Mouse (Mus musculus) erythroblast, embryonic 14.5 days (primary cell): ENCODE data around the gene Zfp846. TPM values are rescaled to one million over a fixed set of nuclear protein-coding genes. Genes with fewer than 3 reads are reported as not detected.
"Not testable (repeated sequence)": the region's sequence is repeated elsewhere in the genome, so short reads cannot be mapped to it uniquely, and the experiment has no call there.

Experiments used
- H3K27me3 ChIP-seq: 2 replicates; pipeline ENCODE4 v1.6.1; 2012; ENCODE audit warnings: inconsistent platforms; ENCODE audit not compliant: control insufficient read depth
- H3K36me3 ChIP-seq: 2 replicates; pipeline ENCODE4 v1.6.1; 2012; ENCODE audit warnings: mild to moderate bottlenecking, inconsistent platforms; ENCODE audit not compliant: control insufficient read depth
- H3K4me1 ChIP-seq: 2 replicates; pipeline ENCODE4 v1.6.1; 2012; ENCODE audit warnings: inconsistent platforms; ENCODE audit not compliant: control insufficient read depth
- H3K4me3 ChIP-seq: replicated peaks from 2 replicates; pipeline ENCODE3; 2012; ENCODE audit warnings: moderate library complexity, mild to moderate bottlenecking, inconsistent platforms
- H3K9me3 ChIP-seq: 2 replicates; pipeline ENCODE4 v1.6.1; 2012; ENCODE audit warnings: low read length, inconsistent platforms, mixed read lengths; ENCODE audit not compliant: control insufficient read depth
- GATA1 ChIP-seq: IDR thresholded peaks from 2 replicates; pipeline ENCODE4 v1.6.1; 2012; ENCODE audit warnings: low read length, inconsistent platforms, mixed read lengths
- TAL1 ChIP-seq: IDR thresholded peaks from 3 replicates; pipeline ENCODE4 v1.6.1; 2012; ENCODE audit warnings: low read length, inconsistent platforms, mixed read lengths
- polyA plus RNA-seq: library from polyadenylated mRNA; stranded (reverse); fragments of >175 nt; gene quantifications from 2 replicates; pipeline ENCODE4 v1.2.3, GENCODE M21; 2012

Zfp846 gene
- polyA plus RNA-seq, result 0.11 and 0.13 TPM in 2 replicates

DNA sequence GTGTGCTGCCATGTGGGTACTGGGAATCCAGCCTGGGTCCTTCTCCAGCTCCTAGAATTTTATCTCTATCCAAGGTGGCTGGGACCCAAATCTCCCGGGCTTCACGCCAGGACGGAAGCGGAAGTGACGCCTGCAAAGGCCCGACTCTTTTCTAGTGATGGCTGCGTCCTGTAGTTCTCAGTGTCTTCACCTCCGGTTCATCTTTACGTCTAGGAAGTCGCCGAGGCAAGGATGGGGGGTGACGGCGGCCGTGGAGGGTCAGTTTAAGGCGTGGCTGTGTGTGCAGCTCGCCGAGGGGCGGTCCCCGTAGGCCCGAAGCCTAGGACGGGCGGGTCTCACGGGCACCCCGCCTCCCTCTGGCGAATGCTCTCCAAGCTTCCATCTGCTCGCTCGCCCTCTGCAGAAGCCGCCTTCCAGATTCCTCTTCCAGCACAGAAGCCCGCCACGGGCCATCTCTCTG lies at the start of gene Zfp846:
Gene Zfp846 (plus strand): TSS at position 117 of the 460 bp plus-strand sequence.
- no peak for TF ChIP-seq GATA1
- no peak for TF ChIP-seq TAL1
- H3K27me3 ChIP-seq, result peaks cover 9% of the 10 kb centered on the region
- H3K4me3 ChIP-seq, result peak within 1 kb of the TSS; percentile 79
- H3K4me1 ChIP-seq, result peaks cover 12% of the 10 kb centered on the region
- no peaks in the 10 kb centered on the region for H3K36me3 ChIP-seq
- H3K9me3 ChIP-seq, result no peaks in the 10 kb centered on the region

- Histone ChIP-seq H3K9me3 (no peaks in the 10 kb centered on the region), H3K27me3 (peaks cover 15% of the 10 kb centered on the region; the same call in 1 of the 2 replicates), H3K36me3 (no peaks in the 10 kb centered on the region), H3K4me3 (no peak overlapping the region), H3K4me1 (no peaks in the 10 kb centered on the region)
- TF ChIP-seq TAL1 (no peak), GATA1 (no peak)
Measured at GRCm38 (mm10) chr9:20534326-20534926, 46.7 kb upstream of the Zfp846 start.

DNA sequence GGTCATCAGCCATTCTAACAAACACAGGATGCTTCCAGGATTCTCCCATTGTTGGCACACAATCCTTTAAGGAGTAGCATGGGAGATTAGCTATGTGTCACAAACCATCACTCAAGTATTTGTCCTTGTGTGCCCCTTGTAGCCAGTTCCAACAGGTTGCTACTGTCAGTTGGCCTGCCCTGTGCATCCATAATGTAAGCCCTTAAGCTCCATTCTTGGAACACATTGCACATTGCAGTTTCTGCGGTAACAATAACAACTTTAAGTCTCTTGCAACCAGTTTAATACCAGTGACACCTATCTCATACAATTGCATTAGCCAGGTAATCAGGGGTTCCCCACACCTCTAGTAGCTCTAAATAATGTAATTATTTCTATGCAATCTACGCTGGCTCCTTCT lies 44.5 kb upstream of the Zfp846 start:
- no peaks in the 10 kb centered on the region for H3K36me3 ChIP-seq
- H3K4me1 ChIP-seq, result no peaks in the 10 kb centered on the region
- H3K27me3 ChIP-seq, result peaks cover 13% of the 10 kb centered on the region; the same call in 1 of the 2 replicates
- no peak for TF ChIP-seq GATA1
- H3K9me3 ChIP-seq, result no peaks in the 10 kb centered on the region
- H3K4me3 ChIP-seq, result no peak overlapping the region

DNA sequence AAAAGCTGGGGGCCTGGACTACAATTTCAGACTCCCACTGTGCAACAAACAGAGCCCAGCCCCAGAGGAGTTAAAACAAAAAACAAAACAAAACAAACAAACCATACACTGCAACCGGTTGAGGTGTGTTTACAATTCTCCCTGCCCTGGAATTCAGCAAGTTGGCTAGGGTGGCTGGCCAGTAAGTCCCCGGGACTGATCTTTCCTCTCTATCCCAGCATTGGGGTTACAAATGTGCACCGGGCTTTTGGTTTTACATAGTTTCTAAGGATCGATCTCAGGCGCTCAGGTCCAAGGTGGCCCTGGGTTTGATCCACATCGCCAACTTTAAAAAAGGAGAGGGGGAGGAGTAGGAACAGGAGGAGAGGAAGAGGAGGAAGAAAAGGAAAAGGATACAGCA lies 37.6 kb upstream of the Zfp846 start:
- Histone ChIP-seq H3K4me3 (no peak overlapping the region), H3K9me3 (no peaks in the 10 kb centered on the region), H3K27me3 (peaks cover 22% of the 10 kb centered on the region), H3K36me3 (no peaks in the 10 kb centered on the region), H3K4me1 (peaks cover 17% of the 10 kb centered on the region)
- no peak for TF ChIP-seq TAL1
- no peak for TF ChIP-seq GATA1

- H3K4me3 ChIP-seq, result peak overlapping the region; percentile 60
Measured at GRCm38 (mm10) chr9:20544070-20544821, 36.8 kb upstream of the Zfp846 start.

DNA sequence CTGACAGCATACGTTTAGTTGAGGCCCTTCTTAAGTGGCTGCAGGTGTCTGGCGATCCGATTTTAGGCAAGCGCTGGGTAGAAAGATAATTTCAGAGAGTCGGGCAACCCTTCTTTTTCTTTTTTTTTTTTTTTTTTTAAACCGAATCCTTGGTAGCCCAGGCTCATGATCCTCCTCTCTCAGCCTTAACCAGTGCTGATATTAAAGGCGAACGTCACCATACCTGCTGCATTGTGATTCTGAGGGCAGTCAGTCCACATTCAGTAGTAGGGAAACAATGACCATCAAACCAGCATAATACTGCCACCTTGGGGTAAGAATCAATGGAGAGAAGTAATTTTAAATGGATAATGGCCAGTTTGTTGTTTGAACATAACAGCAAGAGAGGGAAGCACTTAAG lies 35.9 kb upstream of the Zfp846 start:
- peak overlapping the region; percentile 60 for H3K4me3 ChIP-seq
- H3K4me1 ChIP-seq, result peaks cover 17% of the 10 kb centered on the region
- peaks cover 17% of the 10 kb centered on the region for H3K27me3 ChIP-seq
- no peaks in the 10 kb centered on the region for H3K9me3 ChIP-seq
- TF ChIP-seq GATA1, result no peak
- no peak for TF ChIP-seq TAL1
- H3K36me3 ChIP-seq, result no peaks in the 10 kb centered on the region

More at GRCm38 (mm10) chr9:20544070-20544821, 36.8 kb upstream of the Zfp846 start:
- TF ChIP-seq GATA1, result no peak
- TF ChIP-seq TAL1, result no peak
- Histone ChIP-seq H3K36me3 (no peaks in the 10 kb centered on the region), H3K27me3 (peaks cover 18% of the 10 kb centered on the region), H3K4me1 (peaks cover 17% of the 10 kb centered on the region), H3K9me3 (no peaks in the 10 kb centered on the region)

DNA sequence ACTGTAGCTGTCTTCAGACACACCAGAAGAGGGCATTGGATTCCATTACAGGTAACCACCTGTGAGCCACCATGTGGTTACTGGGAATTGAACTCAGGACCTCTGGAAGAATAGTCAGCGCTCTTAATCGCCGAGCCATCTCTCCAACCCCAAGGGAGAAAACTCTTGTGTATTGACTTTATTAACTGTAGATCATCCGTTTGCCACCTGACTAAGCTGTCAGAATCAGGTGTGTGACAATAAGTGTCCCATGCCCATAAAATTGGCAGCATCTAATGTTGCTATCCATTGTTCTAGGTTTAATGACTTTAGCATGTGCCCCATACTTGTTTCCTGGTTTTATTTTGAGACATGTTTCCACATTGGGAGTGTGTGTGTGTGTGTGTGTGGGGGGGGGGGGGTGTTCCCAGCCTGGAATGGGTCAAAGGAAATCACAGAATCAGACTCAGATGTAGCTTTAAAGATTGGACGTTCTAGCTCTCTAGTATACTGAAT lies 29.3 kb upstream of the Zfp846 start:
- no peak for TF ChIP-seq GATA1
- no peak for TF ChIP-seq TAL1
- Histone ChIP-seq H3K36me3 (no peaks in the 10 kb centered on the region), H3K4me3 (no peak overlapping the region), H3K4me1 (no peaks in the 10 kb centered on the region), H3K9me3 (no peaks in the 10 kb centered on the region), H3K27me3 (peaks cover 4% of the 10 kb centered on the region; the same call in 1 of the 2 replicates)

GRCm38 (mm10) chr9:20552698-20553097 lies 28.4 kb upstream of the Zfp846 start:
- TF ChIP-seq TAL1 (no peak), GATA1 (no peak)
- Histone ChIP-seq H3K4me3 (no peak overlapping the region), H3K36me3 (no peaks in the 10 kb centered on the region), H3K9me3 (no peaks in the 10 kb centered on the region), H3K27me3 (peaks cover 4% of the 10 kb centered on the region; the same call in 1 of the 2 replicates), H3K4me1 (no peaks in the 10 kb centered on the region)

DNA sequence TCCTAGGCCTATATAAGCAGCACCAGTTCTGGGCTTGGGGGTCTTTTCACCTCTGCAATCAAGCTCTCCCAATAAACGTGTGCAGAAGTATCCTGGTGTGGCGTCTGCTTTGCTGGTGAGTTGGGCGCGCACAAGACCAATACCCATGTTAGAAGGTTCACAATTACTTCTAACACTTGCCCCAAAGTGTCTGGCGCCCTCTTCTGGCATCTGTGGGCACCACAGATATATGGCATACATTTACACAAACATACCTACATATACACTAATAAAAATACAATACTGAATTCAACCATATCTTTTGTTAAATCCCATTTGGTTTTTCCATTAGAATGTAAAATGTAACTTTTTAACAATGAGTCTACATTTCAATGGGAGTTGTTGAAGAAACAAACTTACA lies 18.9 kb upstream of the Zfp846 start:
- H3K4me1 ChIP-seq, result no peaks in the 10 kb centered on the region
- no peaks in the 10 kb centered on the region for H3K36me3 ChIP-seq
- no peaks in the 10 kb centered on the region for H3K9me3 ChIP-seq
- H3K27me3 ChIP-seq, result no peaks in the 10 kb centered on the region
- TF ChIP-seq TAL1 (no peak), GATA1 (no peak)
- H3K4me3 ChIP-seq, result no peak overlapping the region

DNA sequence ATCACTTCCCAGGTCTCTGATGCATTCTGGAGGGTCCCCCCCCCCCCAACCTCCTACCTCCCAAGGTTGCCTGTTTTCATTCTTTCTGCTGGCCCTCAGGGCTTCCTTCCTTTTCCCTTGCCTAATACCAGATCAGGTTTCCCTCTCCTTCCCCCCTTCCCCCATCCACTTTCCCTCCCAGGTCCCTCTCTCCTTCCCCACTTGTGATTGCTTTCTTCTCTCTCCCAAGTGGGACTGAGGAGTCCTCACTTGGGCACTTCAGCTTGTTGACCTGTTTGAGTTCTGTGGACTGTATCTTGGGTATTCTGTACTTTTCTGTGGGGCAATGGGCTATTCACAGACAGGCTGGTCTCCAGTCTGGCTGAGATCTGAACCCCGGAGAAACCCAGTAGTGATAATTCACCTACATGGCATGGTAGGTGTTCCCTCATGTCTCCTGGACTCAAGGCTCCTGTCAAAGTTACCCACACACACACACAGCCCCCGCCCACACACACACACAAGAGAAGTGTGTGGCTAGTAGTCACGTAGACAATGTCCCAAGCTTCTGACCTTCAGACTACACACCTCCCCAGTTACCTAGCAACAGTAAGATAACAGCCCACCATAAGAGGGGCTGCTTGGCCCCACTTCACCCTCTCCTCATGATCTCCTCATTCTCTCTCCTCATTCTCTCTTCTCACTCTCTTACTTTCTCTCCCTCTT lies 15.6 kb upstream of the Zfp846 start:
- not testable (repeated sequence) for H3K9me3 ChIP-seq, H3K4me1 ChIP-seq, H3K36me3 ChIP-seq, H3K4me3 ChIP-seq, H3K27me3 ChIP-seq
